Mouse (Mus musculus) C2C12 (cell line): ENCODE measurements at regions not wholly inside any gene's neighbourhood (a gene's known extent, or its start where the extent isn't known, plus 50 kb on each side); places are given as distances from the start of the nearest gene placed in this dataset.

ENCODE experiments used
- CEBPB ChIP-seq: IDR thresholded peaks from one replicate; pipeline ENCODE4 v1.6.1; 2011; ENCODE audit warnings: low read depth, mild to moderate bottlenecking, control low read depth, moderate library complexity
- CTCF ChIP-seq: IDR thresholded peaks from one replicate; pipeline ENCODE4 v1.5.1; 2011; ENCODE audit not compliant: control insufficient read depth, insufficient read depth, insufficient read length
- MAX ChIP-seq: IDR thresholded peaks from one replicate; pipeline ENCODE4 v1.6.1; 2011; ENCODE audit warnings: mild to moderate bottlenecking, control low read depth
- MYOD1 ChIP-seq: IDR thresholded peaks from one replicate; pipeline ENCODE4 v1.6.1; 2011; ENCODE audit warnings: low read depth; ENCODE audit not compliant: control insufficient read depth, insufficient read length
- MYOG ChIP-seq: IDR thresholded peaks from one replicate; pipeline ENCODE4 v1.6.1; 2011; ENCODE audit not compliant: control insufficient read depth, insufficient read length; ENCODE audit errors: extremely low read depth
- USF1 ChIP-seq: IDR thresholded peaks from one replicate; pipeline ENCODE4 v1.6.1; 2011; ENCODE audit warnings: low read depth, mild to moderate bottlenecking, control low read depth, moderate library complexity

DNA sequence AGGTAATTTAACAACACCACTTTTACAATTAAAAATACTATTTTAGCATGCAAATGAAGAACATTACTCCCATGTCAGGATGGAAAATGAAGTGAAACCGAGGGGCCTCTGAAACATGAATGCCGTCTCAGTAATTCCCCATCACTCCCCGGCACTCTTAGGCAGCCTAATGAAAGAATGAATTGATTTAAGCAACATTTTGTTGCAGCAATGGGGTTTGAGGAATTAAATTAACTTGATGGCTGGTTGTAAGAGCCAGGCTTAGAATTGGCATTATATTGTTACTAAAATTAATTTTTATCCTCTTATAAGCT is 328.2 kb upstream of the Rag2 start:
- TF ChIP-seq CTCF = no peak
- TF ChIP-seq MAX = no peak
- TF ChIP-seq CEBPB = no peak
- no peak for TF ChIP-seq USF1
- TF ChIP-seq MYOG = no peak
- no peak for TF ChIP-seq MYOD1
